ENCODE assay signal across 6 mouse cellular contexts in genomic region chr4:46581577-46581976, GRCm38 (mm10). TPM values are rescaled to one million over a fixed set of nuclear protein-coding genes. Genes with fewer than 3 reads are reported as not detected.
DNase-seq lines count a peak whose midpoint lies in the region; TF ChIP-seq lines count a peak whose summit lies in the region.
"Not testable (repeated sequence)": the region's sequence is repeated elsewhere in the genome, so short reads cannot be mapped to it uniquely, and the experiment has no call there.

No protein-coding gene starts in this region.

- in situ Hi-C loops in CH12.LX (cut with MboI; ENCODE audit: low pct_ligation_motif_present, low pct_unique_long_range_greater_than_20kb, low sequenced_read_pairs): not testable (repeated sequence)

- 93% methylated on average over 22 of the region's 22 CpGs for WGBS in small intestine, adult 2 months

- TF ChIP-seq RAD21 in CH12.LX (IDR thresholded peaks at IDR 0.05; ENCODE audit: low read depth, low read length): not testable (repeated sequence)

- not testable (repeated sequence) for H3K27me3 ChIP-seq in CH12.LX (replicated peaks); small intestine, adult 2 months (ENCODE audit: control insufficient read depth, insufficient read depth, low read length)

- H3K4me3 ChIP-seq in CH12.LX (replicated peaks in 1 of 3; ENCODE audit: low read depth in 2 of 3, low read length in 2 of 3, poor library complexity in 1 of 3): peak overlapping the region in 1 of 3 experiments; percentile 3
- peak overlapping the region; percentile 34 for H3K4me3 ChIP-seq in small intestine, adult 2 months (ENCODE audit: low read depth, low read length)

- dilution Hi-C loops in CH12.LX (cut with MboI; ENCODE audit: extremely low pct_ligation_motif_present, extremely low pct_unique_long_range_greater_than_20kb, low sequenced_read_pairs): not testable (repeated sequence)

- not testable (repeated sequence) for H3K9me3 ChIP-seq in CH12.LX (replicated peaks; ENCODE audit: low read length)

- H3K27ac ChIP-seq in CH12.LX (ENCODE audit: insufficient read depth, low read depth): peak overlapping the region; percentile 92
- peak overlapping the region; percentile 27; the same call in 1 of the 2 replicates for H3K27ac ChIP-seq in small intestine, adult 2 months (ENCODE audit: insufficient read depth, low read depth, low read length)

- H3K9ac ChIP-seq in CH12.LX (ENCODE audit: insufficient read depth, low read depth): peak overlapping the region; percentile 79

- H3K36me3 ChIP-seq in CH12.LX (replicated peaks in 1 of 2; ENCODE audit: control insufficient read depth in 1 of 2, insufficient read depth in 1 of 2, low read length in 1 of 2): peaks cover 17% of the 10 kb centered on the region in 2 experiments
- H3K36me3 ChIP-seq in small intestine, adult 2 months (ENCODE audit: control insufficient read depth, insufficient read depth, low read length): peaks cover 14% of the 10 kb centered on the region

- not testable (repeated sequence) for TF ChIP-seq EP300 in CH12.LX (IDR thresholded peaks at IDR 0.05; ENCODE audit: low read length)

- peaks cover 34% of the 10 kb centered on the region for H3K79me2 ChIP-seq in CH12.LX (replicated peaks; ENCODE audit: control insufficient read depth, extremely low read depth, insufficient read depth, poor library complexity, severe bottlenecking)

- peak; percentile 47; the same call in 1 of the 2 replicates for TF ChIP-seq POLR2A in CH12.LX (IDR thresholded peaks at IDR 0.05; ENCODE audit: low read depth, low read length)
- TF ChIP-seq POLR2A in small intestine, adult 2 months (IDR thresholded peaks at IDR 0.05; ENCODE audit: low read depth, low read length): not testable (repeated sequence)

- TF ChIP-seq CTCF in CH12.LX (conservative IDR thresholded peaks at IDR 0.05 in 1 of 2, IDR thresholded peaks at IDR 0.05 in 1 of 2; ENCODE audit: low read depth in 2 of 2, low read length in 2 of 2); small intestine, adult 2 months (IDR thresholded peaks at IDR 0.05; ENCODE audit: extremely low read depth, insufficient read length, insufficient replicate concordance, low read depth, low read length): not testable (repeated sequence)

- H3K4me1 ChIP-seq in CH12.LX (ENCODE audit: control insufficient read depth in 1 of 2, insufficient read depth in 2 of 2): peaks cover 16 to 44% of the 10 kb centered on the region in 2 experiments
- peaks cover 18% of the 10 kb centered on the region for H3K4me1 ChIP-seq in small intestine, adult 2 months (ENCODE audit: control insufficient read depth, insufficient read depth, insufficient read length, low read length)

- DNase-seq in 416B (ENCODE audit: low read depth): peak; percentile 50
- peak; percentile 46 for DNase-seq in CH12.LX (ENCODE audit: extremely low read depth)
- peak; percentile 39 for DNase-seq in R1 (ENCODE audit: low read depth, low spot score)
- peak; percentile 2 for DNase-seq in gastrocnemius, postnatal 25 days
- DNase-seq in induced T-regulatory cell, adult 2 months (ENCODE audit: low read depth): peak; percentile 70

- H3K4me2 ChIP-seq in CH12.LX (ENCODE audit: insufficient read depth, low read depth, poor library complexity, severe bottlenecking): peak overlapping the region; percentile 52

TF ChIP-seq in CH12.LX, 34 proteins besides CTCF, POLR2A, EP300 and RAD21:
- peak; percentile 29; the same call in 1 of the 2 replicates for TF ChIP-seq TCF12 (IDR thresholded peaks at IDR 0.05; ENCODE audit: low read depth, low read length)

RNA-seq across cellular contexts. Expression of gene Coro2a, which starts 20.4 kb away (rescaled TPM):
- 71.4 and 129 TPM in 2 replicates for total RNA-seq in CH12.LX (2012; rRNA removed)
- total RNA-seq in CH12.LX (2014; rRNA removed): 23.3 and 24.6 TPM in 2 replicates
- polyA plus RNA-seq in CH12.LX (2012; ENCODE audit: insufficient read length, low read depth): 152 and 223 TPM in 2 replicates
- under 1 TPM in 1 of 2 experiments, not detected in 1; 0.20 TPM for total RNA-seq in gastrocnemius, postnatal 25 days (2021)
- polyA plus RNA-seq in small intestine, adult 2 months (2012; rRNA removed): 104 and 312 TPM in 2 replicates

RNA-seq across cellular contexts. Expression of gene Trim14, which starts 45.6 kb away (rescaled TPM):
- total RNA-seq in CH12.LX (2012; rRNA removed): 24.4 and 26.5 TPM in 2 replicates
- total RNA-seq in CH12.LX (2014; rRNA removed): 11.6 and 13.8 TPM in 2 replicates
- 26.0 and 35.4 TPM in 2 replicates for polyA plus RNA-seq in CH12.LX (2012; ENCODE audit: insufficient read length, low read depth)
- 1 to 10 TPM in 1 of 2 experiments, under 1 TPM in 1; 0.46 to 1.4 TPM for total RNA-seq in gastrocnemius, postnatal 25 days (2021)
- 24.9 and 58.2 TPM in 2 replicates for polyA plus RNA-seq in small intestine, adult 2 months (2012; rRNA removed)

Comparison
In these comparisons a context has a peak if more than half of its experiments do, and no peak if none do; other contexts are left out.
1. DNase-seq: peak in every context shown above with its lines; median percentile 70 in induced T-regulatory cell, adult 2 months; 50 in 416B; 46 in CH12.LX; 39 in R1; 2 in gastrocnemius, postnatal 25 days.
2. RNA of gene Coro2a, which starts 20.4 kb away (total RNA-seq): 23.3 to 129 TPM in CH12.LX; 0.20 TPM in gastrocnemius, postnatal 25 days; every median in the first group is over 10 times any median in the second.
3. RNA of gene Trim14, which starts 45.6 kb away (total RNA-seq): 11.6 to 26.5 TPM in CH12.LX; 0.46 to 1.4 TPM in gastrocnemius, postnatal 25 days; every median in the first group is over 4 times any median in the second.